Mouse (Mus musculus): Measurements from ENCODE around the gene Slit3.
A peak's percentile ranks its signal among the peaks of the same experiment; 100 is the strongest.

Gene Slit3

DNA sequence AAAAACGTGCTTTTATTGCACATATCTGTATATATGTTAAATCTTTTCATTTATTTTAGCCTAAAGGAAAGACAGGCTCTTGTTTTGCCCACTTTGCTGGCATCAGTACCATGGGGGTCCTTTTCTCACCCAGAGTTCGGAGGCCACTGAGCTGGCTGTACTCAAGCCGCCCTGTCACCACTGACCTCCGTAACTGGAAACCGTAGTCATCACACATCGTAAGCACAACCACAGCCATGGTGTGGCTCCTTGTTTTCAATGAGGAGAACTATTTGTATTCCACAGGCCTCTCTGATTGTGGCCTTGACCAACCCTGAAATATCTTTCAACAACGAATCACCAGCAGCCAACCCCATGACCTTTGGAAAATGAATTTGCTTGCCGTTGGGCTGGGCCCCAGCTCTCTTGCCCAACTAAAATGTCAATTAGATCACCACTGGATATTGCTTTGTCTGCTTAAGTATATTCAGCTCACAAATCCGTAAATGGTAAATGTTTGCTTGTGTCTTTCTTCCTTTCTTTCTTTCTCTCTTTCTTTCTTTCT lies 405.3 kb downstream of the Slit3 start:
- DNase-seq (ENCODE audit: low spot score), result no peak

DNA sequence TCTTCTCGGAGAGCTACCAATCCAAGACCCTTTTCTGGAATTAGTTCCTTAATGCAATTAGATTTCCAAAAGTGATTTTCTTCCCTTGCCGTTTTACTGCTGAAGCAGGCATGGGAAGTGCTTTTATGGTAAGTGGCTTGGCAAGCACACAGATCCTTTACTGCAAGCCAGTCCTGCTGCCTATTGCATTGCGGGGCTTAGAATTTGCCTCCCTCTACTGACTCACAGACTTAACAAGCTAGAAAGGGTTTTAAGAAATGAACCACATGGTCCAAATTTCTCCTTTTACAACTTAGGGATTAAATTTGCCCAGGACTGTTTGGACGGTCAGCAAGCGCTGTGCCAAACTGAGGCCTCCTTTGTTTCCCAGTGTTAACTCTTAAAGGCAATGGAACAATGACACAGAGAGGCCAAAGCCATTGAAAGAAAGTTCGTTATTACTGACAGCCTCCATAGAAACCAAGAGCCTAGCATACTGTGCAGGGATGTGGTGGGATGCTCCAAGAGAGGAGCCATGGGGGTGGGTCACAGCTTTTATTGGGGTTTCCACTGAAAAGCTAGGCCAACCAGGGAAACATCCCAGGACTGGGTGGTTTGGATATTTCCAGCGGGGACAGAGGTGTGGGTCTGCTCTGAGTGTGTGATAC lies 406.9 kb downstream of the Slit3 start:
- no peak for DNase-seq (ENCODE audit: low spot score)

DNA sequence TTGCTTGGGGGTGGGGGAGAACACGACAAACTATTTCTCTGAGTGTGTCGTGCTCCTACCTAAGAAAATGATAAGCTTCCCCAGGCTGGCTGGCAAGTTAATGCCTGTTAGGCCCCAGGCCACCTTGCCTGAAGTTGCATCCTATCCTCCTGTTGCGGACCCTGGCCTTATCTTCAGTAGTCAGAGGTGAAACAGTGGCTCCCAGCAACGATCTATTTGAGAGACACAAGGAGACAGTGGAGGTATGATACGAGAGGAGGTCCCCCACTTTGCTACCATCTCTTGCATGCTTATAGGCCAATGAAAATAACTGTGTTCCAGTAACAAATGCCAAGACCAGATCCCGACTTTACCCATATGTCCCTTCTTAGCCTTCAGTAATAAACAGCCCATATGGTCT lies 414.0 kb downstream of the Slit3 start:
- no peak for DNase-seq (ENCODE audit: low spot score)

DNA sequence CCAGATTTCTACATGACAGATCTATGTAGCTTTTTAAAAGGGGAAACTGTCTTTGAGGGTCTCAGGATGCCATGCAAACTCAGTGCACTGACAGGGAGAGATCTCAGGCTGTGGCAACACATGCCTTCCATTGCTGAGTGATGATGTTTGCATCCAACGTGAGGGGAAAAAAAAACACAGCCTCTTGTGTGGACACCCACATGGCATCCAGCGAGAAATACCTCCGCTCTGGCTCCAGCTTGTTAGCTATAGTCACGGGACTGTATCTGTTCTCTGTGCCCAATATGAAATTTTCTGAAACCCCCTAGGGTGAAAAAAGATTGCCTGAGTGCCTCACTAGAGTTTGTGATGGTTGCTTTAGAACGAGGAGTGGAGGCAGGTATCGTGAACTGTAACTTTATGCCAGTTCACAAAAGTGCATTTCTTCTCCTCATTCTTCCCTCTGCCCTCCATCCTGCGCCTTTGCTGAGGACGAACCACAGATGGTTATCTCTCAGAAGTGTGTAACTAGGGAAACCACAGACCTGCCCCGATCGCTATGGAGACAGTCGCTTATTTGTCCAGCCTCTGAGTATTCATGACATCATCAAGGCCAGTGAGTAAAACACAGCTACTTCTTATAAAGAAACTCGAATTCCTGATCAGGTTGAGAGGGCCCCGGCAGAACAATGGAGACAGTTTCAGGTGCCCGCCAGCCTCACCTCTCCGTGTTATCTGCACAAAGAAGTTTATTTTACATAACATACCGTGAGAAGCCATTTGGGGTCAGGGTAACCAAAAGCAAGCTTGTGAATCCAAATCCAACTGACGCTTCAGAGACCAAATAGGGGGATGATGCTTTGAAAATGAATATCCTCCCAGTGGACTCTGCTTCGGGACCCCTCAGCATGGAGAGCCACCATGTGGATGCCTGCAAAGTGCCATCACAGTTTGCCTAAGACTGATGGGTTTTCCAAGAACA lies 416.4 kb downstream of the Slit3 start:
- DNase-seq (ENCODE audit: low spot score), result peak; percentile 36

DNA sequence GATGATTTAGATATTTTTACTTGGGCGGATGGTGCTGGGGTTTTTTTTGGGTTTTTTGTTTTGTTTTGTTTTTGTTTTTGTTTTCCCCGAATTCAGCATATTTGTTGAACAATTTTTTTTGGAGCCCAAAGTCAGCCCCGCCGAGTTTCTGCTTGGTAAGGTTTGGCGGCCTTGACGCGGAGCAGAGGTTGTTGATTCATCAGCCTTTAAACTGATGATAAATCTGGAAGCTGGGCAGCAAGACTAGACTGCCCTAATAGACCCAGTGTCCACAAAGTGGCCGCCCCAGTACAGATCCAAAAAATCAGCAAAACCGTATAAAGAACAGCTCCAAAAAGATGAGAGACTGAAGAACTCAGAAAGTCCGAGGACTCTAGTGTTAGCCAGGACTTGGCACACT lies 421.7 kb downstream of the Slit3 start:
- no peak for DNase-seq (ENCODE audit: low spot score)

DNA sequence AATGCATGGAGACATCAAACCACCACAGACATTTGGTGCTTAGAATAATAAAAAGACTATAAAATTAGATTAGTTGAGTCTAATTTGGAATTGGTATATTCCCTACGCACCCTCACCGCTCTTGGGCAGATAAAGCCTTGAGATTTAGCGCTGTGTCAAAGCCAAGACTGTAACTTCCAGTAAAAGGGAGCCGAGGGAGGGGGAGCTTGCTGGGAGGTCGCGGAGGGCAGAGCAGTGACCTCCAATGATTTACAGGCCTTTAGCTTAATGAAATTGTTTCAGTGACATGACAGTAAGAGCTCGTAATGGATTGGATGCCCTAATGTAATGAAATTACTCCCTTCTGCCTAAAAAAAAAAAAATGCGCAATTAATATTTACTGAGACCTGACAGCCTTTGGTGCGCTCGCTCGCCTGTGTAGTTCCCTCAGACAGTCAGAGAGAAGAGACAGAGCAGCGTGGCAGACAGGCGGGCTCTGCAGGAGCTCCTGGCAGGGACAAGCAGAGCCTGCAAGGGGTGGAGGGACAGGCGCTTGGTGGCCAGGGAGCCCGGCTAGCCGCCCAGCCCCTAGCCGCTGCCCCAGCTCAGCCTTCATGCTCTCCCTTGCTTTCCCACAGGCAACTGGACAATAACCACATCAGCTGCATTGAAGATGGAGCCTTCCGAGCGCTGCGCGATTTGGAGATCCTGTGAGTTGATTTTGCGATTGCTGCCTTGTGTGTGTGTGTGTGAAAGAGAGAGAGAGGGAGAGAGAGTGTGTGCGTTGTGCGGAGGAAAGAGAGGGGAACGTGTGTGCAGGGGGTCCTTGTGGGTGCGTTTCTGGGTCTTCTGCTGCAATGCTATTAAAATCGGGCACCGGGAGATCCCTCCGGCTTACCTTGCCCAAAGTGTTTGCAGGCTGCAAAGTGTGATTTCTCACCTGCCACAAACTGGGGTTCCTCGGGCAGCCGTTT lies 423.4 kb downstream of the Slit3 start:
- DNase-seq (ENCODE audit: low spot score), result no peak

DNA sequence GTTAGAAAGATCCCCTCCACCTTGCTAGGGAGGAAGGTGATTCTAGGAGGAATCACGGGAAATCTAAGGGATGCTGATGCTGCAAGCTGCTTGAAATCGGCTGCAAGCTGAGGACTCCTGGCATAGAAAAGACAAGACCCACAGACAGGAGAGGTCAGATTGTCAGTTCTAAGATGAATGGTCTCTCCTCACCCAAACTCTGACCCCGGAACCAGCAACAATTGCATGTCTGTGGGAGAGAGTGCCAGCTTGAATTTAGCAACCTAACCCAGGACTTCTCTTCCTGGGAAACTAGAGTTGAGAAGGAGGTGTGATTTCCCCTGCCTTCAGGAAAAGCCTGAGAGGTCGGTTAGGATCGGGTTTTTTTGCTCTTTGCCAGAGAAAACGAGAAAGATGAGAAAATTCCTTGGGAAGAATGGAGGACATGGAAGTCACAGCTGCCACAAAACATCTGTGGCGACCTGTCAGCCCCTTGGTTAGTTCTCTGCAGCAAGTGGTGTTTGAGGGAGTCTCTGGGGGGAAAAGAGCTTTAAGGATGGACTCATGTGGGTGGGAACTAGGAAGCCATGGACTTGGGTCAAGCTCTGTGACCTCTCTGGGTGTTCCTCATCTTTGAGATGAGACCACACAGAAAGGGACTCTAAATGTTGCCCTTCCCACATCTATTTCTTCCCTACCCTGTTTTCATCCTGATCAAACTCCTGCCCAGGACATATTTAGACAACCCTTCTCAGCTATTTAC lies 425.2 kb downstream of the Slit3 start:
- no peak for DNase-seq (ENCODE audit: low spot score)

DNA sequence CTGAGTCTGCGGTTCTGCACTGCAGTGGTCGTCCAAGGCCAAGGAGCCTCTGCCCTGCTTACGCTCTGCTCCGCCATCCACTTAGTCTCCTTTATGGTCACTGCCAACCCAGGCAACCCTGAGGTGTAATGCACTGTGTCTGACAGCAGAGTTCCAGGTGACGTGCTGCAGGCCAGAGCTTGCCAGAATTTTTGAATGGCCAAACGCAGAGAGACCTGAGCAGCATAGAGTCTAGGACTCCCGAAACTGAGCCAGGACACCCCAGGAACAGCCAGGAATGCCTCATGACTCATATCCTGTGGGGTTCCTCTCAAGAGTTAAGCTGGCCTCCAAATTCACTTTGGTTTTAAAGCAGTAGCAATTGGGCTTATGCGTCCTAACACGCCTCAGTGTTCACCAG lies 429.0 kb downstream of the Slit3 start:
- no peak for DNase-seq (ENCODE audit: low spot score)

DNA sequence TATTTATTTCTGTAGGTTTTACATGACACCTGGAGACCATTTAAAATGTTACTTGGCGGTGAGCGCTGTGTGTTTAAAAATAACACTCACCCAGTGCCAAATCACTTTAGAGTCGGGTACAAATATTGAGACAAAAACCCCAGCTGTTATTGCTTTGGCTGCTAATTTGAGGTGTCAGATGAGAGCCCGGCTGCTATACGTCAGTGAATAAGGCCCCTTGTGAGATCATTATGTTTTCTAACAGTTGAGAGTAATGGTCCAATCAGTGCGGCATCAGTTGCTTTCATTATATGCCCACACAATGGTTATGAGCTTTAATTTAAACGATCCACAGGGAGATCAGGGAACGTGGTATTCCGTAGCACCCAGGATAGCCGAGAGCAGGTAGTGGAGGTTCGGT lies 435.2 kb downstream of the Slit3 start:
- DNase-seq (ENCODE audit: low spot score), result no peak

DNA sequence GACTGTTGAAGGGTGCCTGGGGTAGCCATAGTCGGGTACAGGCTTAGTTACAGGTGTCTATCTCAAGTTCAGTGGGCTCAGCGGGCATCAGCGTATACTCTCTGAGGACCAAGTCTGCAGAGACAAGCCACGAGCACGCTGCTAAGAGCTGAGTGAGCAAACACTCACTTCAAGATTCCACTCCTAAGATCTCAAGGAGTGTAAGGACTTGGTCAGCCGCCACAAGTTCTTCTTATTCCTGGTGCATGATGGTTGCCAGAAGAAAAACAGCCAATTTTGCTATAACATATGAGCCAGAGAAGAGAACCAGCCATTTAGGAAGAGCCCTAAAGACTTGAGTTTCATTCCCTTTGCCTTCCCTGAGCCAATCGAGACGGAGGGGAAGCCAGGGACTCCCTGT lies 436.5 kb downstream of the Slit3 start:
- no peak for DNase-seq (ENCODE audit: low spot score)

DNA sequence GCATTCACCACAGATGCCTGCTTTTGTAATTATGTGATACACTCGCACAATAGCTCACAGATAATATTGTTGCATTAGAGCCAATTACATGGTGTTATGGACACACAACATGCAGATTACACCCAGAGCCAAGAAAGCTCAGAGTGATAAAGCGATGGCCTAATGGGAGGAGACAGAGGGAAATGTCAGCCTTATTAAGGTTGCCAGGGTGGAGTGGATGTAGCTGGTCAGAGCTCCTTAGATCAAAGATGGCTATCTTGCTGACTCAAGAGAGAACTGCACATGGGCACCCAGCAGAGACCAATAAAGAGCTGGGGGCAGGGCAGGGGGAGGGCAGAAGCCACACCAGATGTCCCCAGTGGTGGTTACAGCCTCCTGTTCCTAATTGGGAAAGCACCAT lies 437.3 kb downstream of the Slit3 start:
- DNase-seq (ENCODE audit: low spot score), result no peak

DNA sequence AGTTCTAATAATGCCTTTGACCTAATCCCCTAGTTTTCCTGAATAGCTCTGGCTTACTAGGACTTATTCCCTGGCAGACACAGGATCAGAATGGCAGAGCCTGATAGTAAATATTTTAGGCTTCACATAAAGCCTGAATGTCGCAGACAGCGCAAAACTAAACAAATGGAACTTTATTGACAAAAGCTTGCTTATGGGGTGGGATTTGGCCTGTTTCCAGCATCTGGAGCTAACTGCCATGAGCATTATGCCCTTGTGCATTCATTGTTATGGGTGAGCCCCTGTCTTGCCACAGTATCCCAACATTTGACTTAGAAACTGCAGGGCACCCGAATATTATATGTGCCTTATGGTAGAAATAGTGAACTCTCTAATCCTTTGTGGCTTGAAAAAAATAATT lies 438.4 kb downstream of the Slit3 start:
- no peak for DNase-seq (ENCODE audit: low spot score)

DNA sequence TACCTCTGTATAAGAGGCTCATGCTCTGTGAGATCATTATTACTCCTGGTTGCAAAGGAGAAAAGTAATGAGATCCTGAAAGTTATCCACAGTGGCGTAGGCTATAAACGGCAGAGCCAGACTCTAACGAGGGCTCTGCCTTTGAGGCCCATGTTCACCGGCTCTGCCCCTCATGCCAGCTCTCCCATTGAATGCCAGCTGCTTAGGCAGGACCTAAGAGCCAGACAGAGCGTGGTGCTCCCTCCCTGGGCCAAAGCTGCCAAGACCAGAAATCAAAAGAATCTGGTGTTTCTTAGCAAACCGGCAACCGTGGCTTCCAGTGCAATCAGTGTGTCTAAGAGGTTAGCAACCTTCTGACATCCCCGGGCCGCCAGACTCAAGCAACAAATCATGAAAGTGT lies 440.7 kb downstream of the Slit3 start:
- no peak for DNase-seq (ENCODE audit: low spot score)

DNA sequence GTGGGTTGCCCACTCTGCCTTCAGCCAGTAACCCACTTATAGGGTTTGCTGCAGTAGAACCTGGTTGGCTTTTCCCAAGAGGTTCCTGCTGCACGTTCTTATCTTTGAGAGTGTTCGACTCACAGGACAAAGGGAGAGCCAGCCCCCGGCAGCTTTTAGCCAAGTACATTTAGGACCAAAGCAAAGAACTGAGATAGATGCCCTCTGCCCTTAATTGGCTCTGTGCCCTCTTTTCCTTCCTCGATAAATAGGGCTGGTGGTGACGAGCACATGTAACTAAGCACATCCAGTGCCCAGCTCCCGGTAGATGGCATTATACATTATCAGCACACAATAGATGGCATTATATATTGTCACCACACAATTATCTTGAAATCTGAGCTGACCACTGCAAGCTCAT lies 444.3 kb downstream of the Slit3 start:
- DNase-seq (ENCODE audit: low spot score), result no peak

DNA sequence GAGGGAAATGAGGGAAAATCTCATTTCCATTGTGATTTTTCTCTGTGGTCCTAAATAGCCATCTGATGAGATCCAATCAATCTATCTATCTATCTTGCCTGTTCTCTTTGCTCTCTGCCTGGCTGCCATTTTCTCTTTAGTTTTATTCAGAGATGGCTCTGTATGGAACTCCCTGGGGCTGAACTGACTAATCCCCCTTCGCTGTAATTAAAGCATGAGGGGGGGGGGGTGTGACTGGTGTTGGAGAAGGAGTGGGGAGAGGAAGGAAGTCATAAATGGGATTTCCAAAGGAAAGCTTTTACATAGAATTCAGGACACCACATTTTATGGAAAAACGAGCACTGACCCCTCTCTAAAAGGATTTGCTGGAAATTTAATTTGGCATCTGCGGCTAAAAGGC lies 445.7 kb downstream of the Slit3 start:
- DNase-seq (ENCODE audit: low spot score), result no peak

DNA sequence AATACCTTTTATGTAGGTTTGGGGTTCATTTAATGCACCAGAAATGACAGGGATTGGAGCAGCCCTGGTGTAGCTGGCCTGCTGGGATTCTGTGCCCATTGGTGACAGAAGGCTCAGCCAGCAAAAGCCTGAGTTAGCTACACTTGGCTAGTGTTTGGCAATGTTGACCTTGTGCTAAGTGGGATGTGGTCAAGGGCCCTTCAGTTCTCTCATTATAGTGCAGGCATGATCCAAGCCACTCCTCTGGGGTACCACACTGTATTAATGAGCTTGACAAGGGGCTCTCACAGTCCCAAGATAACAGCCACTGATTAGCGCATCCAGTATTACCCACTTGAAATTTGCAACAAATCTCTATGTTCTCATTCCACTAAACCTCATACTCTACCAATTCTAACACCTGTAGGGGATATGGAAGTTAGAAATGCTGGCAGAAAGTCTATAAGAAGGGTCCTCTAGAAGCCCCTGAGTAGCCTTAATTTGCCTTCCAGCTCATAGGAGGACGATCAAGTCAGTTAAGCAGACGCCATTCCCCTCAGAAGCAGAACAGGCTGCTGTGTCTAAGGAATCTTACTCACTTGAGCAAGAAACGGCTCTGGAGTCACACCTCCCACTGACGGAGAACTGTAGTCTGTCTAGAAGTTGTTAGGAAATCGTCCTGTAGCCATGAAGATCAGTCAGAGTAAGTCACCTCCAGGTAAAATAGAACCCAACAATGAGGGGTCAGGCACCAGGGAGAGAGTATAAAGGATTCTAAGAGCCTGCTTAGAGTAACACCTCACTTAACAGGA lies 448.3 kb downstream of the Slit3 start:
- no peak for DNase-seq (ENCODE audit: low spot score)

DNA sequence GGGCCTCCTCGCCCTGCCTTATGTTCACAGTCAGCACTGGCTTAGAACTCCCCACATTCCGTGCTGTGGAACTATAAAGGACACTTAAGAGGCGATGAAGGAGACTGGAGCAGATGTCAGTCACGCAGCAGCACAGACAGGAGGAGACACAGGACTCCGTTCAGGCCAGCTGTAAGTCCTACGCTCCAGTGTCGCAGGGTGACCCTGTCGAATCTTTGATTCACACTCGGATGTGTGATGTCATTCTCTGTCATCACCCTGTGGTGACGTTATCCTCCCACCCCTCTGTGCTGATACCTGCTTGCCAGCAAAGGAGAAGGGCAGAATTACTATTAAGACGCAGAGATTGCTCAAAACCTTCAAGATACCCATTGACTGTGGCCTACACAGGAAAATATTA lies 448.9 kb downstream of the Slit3 start:
- no peak for DNase-seq (ENCODE audit: low spot score)

DNA sequence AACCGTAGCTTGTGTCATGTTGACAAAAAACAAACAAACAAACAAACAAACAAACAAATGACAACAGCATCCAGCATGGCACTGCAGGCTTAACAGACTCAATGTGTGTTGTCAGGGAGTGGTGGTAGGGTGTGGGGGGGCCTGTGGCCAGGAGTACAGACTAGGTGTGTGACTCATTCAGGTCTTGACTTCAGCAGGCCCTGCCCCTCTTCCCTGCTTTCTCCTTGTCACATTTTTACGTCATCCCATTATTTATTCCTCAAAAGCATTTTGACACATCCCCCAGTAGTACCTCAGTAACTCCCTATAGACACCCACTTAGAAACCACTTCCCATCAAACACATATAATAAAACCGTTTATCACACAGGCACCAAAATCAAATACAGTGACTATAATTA lies 450.9 kb downstream of the Slit3 start:
- DNase-seq (ENCODE audit: low spot score), result no peak

DNA sequence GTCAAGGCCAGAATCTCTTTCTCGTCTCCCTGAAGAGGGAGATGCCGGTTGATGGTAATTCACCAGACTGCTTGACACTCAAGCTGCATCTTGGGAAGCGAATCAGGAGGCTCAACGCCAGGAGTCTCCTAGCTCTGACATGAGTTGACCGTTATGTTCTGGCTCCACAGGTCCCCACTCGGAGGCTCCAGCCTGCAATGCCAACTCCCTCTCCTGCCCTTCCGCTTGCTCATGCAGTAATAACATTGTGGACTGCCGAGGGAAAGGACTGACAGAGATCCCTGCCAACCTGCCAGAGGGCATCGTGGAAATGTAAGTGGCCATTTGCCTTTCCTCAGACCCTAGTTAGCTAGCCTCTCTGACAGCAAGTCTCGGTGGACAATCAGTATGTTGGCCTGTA lies 457.8 kb downstream of the Slit3 start:
- no peak for DNase-seq (ENCODE audit: low spot score)

DNA sequence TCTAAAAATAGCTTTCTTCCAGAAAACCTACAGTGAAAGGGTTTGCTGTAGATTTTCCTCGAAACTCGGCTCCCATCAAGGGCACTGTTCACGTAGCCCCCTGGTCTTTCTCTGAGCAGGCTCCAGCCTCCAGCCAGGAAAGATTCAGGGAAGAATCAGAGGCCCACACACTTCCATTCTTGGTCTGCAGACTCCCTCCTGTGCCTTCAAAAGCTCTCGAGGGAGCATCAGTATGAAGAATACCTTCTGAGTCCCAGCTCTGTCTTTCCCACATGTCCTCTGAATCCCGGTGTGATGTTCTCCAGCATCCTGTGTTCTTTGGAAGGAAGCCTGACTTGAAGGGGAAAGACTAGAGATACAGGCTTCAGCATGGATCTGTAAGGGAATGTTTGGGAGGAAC lies 461.6 kb downstream of the Slit3 start:
- no peak for DNase-seq (ENCODE audit: low spot score)

DNA sequence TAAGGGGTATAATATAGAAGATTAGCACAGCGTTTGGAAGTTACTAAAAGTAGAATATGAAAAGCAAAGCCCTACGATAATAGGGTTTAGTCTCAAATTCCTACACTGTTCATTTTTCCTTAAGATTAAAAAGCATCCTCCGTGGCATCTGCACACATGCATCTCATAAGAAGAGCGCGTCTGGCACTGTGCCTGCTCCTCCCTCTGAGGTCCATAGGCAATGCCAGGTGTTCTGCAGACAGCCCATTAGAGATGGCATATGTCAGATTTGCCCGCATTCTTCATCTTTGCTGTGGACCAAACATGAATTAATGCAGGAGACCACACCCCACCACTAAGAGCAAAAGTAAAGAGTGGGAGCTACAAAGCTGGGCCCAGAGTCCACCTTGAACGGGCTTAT lies 462.6 kb downstream of the Slit3 start:
- no peak for DNase-seq (ENCODE audit: low spot score)

All from T-cell, adult 2 months (primary cell).